Mouse (Mus musculus) heart, postnatal 0 days (tissue): ENCODE results near the gene Trpv3.

Experiments
- CTCF ChIP-seq: IDR thresholded peaks from 2 replicates; pipeline ENCODE4 v1.5.1; 2016; ENCODE audit warnings: antibody characterized with exemption, control low read depth, low read depth
- EP300 ChIP-seq: IDR thresholded peaks from 2 replicates; pipeline ENCODE4 v1.6.1; 2016; ENCODE audit warnings: antibody characterized with exemption, low read depth

- TF ChIP-seq CTCF (no peak), EP300 (no peak)
These were observed 9.7 kb upstream of the Trpv3 start for GRCm38 (mm10) chr11:73257362-73257945.
